Mouse (Mus musculus) erythroblast, adult 5-6 weeks (primary cell): ENCODE data around the gene Spp1. TPM values are rescaled to one million over a fixed set of nuclear protein-coding genes. Genes with fewer than 3 reads are reported as not detected.

Experiments used
- ATAC-seq: replicated peaks from 2 replicates; pipeline ENCODE4 v1.8.0; 2016; ENCODE audit warnings: moderate number of reproducible peaks, mild to moderate bottlenecking, moderate TSS enrichment, inconsistent platforms; ENCODE audit not compliant: poor library complexity, low FRiP score, severe bottlenecking
- total RNA-seq, 2 experiments: library from RNA; stranded (forward) in 1 of 2; stranded (reverse) in 1 of 2; fragments of 150-400 nt in 1 of 2; fragments of 200-764, 138-1000 nt in 1 of 2; gene quantifications; 2 replicates each; pipeline versions ENCODE4 v1.2.3 to v1.2.4; 2015 to 2017; ENCODE audit warnings: low replicate concordance in 2 of 2

The Spp1 gene
- total RNA-seq (2015; ENCODE audit: low replicate concordance) (4.4 and 16.3 TPM in 2 replicates), total RNA-seq (2017; ENCODE audit: low replicate concordance) (4.9 and 5.9 TPM in 2 replicates)

DNA sequence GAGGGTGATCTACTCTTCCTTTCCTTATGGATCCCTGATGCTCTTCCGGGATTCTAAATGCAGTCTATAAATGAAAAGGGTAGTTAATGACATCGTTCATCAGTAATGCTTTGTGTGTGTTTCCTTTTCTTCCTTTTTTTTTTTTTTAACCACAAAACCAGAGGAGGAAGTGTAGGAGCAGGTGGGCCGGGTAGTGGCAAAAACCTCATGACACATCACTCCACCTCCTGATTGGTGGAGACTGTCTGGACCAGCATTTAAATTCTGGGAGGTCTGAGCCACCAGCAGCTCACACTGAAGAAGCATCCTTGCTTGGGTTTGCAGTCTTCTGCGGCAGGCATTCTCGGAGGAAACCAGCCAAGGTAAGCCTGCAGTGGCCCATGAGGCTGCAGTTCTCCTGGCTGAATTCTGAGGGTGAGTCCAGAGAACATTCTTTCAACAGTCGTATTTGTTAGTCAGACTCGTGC, at the start of gene Spp1:
Spp1 (plus strand) TSS at position 284 of the 467 bp plus-strand sequence.
- no peak for ATAC-seq

DNA sequence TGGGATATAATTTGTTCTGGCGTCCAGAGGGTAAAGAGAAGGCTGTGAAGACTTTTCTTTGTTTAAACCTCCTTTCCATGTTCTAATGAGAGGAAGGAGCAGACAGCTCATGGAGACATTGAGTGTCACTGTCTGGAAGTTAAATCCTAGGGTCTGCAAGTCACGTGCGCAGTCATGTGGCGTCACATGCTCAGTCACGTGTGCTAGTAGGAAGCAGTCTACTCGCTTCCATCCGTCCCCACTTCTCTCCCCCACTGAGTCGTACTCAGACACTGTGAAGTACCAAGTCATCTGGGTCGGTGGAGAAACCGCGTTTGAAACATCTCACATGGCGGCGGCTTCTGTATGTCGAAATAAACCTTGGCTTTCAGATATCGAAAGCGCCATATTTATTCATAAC, 49.4 kb upstream of the Spp1 start:
- no peak for ATAC-seq

DNA sequence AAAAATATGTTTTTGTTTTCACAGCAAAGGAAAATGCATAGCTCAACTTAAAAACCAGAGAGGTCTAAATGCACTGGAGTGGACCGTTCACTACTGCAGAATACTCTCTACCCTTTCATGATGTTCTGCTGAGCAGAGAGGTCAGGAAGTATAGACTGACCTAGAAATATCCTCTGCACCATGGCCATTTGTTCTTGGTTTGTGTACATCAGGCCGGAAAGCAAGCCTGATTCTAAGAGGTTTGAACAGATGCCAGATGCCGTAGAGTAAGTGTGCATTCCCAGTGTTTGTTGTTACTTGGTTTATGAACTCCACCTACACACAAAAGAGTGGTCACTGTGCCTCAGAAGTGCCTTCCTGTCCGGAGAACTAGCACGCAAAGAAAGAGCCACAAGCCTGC, 48.0 kb upstream of the Spp1 start:
- no peak for ATAC-seq

DNA sequence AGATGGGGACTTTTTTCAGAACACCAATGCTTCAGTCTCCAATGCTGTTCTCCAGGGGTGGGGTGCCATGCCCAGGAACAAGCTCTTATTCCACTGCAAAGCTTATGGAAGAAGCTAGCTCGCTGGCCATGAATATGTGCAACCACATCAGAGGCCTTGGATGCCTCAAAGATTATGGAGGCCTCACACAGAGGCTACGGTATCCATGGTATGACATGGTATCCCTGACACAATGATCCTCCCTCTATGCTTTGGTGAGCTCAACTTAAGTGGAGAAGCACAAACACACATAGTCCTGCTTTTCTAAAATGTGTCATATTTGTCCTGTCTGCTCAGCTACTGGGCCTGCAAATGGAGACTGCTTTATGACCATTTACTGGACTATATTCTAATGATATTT, 44.0 kb upstream of the Spp1 start:
- no peak for ATAC-seq

DNA sequence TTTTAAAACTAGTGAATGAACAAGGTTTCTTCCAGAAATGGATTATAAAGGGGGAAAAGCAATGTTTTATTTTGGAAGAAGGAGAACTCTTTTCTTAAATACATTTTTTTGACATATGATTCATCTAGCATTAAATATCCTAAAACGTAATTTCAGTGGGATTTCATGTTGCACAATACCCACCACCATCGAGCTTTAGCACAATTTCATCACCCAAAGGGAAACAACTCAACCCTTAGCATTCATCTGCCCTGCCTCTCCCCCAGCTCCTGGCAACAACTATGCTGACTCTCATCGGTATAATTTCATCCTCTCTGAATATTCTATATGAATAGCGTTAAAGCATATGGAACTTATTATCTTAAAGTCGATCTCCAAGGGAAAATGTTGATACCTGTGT, 42.1 kb upstream of the Spp1 start:
- no peak for ATAC-seq

DNA sequence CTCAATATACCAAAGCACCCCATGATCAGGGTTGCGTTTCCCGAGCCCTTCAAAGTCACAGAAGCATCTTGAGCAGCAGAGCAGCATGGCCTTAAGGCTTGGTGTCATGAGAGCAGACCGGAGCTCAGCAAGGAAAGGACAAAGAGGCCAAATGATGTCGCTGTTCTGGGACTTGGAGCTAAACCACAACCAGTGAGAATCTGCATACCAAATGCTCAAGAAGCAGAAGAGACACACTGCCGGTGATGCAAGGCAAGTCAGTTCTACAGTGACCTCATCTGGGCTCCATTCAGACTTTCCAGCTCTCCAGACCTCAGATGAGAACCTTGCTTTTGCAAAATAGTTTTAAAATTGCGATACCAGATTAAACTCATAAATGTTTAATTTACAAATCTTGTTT, 38.6 kb upstream of the Spp1 start:
- ATAC-seq, result no peak

DNA sequence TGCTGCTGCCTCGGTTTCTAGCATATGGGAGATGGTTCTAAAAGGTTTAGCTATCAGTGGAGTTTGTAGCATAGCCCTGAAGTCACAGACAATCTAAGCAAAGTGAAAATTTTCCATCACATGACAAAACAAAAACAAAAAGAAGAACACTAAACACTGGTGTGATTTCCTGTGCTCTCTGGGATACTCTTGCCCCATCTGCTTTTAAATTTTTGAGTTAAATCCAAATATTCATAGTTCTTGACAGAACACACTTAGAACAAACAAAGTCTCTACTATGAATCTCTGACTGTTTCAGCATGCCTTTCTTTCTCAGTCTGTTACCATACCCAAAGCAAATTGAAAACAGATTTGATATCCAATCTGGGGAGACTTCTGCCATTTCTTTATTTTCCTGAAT, 36.9 kb upstream of the Spp1 start:
- no peak for ATAC-seq

DNA sequence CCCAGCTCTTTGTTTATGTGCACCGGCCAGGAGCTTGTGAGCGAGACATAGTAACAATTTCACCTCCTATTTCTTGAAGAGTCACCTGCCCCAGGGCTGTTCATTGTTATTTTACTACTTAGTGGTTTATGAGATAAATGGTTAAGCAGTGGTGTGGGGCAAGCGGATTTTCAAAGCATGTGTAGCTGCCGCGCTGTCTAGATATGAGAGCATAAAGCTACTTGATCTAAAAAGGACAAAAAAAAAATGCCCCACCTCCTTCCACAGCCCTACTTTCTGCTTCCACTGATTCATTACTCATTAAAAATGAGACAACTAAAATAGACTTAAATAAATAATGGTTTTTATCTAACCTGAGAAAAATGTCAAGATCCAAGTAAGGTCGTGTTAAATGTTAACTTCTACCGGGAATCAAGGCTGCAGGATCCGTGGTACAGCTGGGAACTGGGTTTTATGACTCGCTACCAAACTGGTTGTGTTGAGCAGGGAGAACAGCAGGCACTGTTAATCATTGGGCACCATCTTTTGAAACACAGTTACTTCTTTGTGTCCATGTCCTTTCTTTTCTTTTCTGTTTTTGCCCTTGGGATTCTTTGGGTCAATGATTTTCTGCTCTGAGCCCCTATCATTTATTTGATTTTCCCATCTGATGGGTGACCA, 35.5 kb upstream of the Spp1 start:
- ATAC-seq, result no peak

DNA sequence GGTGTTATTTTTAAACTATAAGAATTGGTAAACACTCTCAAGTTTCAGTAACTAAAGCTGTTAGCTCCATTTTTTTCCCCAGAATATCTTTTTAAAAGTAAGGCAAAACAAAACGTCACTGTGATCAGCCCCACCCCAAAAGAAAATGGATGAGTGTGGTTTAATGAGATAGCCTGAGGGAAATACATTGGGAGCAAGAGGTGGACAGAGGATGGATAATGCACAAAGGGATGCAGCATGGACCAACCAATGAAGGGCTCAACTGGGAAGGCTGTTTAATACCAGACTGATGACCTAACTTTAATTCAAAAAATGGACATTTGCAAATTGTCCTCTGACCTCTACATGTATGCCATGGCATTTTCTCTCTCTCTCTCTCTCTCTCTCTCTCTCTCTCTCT, 34.9 kb upstream of the Spp1 start:
- ATAC-seq, result no peak

DNA sequence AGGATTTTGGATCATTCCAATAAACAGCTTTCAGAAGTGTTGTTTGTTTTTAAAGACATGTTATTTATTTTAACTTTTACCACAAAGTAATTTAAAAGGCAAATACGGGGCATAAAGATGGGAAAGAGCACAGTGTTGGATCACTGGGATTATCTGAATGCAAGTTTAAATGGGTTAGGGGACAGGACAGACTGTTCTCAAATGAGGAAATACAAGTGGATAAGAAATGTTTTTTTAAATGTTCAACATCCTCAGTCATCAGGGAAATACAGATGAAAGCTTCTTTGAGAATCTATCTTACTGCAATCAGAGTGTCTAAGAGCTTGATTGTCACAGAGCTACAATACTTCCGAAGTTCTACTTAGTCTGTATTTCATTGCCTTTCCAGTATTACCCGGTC, 32.3 kb upstream of the Spp1 start:
- ATAC-seq, result no peak

DNA sequence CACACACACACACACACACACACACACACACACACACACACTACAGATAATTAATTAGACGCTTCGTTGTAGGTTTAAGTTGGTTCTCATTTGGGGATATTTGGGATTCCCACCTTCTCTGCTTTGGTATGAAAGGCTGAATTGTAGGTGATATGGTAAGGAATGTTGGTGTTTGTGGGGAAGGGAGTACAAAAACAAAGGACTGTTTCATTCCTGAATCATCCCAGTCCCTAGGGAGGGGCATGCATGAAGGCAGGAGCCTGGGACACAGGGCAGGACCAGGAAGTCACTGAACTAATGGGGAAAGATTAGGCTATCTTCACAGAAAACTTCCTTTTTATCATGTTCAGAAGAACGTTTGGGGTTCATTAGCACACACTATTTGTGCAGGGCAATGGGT, 31.6 kb upstream of the Spp1 start:
- ATAC-seq, result no peak

DNA sequence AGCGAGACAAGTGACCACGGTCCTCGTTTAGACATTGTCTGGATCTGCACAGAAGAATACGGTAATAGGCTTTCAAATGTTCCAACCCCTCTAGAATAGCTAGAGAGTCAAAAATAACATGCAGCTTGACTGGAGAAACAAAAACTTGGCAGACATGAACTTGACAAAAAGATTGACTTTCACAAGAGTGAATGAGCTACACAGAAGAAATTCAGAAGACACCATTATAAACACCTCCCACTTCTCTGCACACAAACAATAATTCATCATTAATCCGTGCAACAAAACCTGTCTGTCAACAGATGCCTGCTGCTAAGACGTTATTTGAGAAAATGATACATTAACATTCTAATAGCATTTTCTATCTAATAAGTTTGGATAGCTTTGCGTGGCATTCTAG, 30.4 kb upstream of the Spp1 start:
- no peak for ATAC-seq

DNA sequence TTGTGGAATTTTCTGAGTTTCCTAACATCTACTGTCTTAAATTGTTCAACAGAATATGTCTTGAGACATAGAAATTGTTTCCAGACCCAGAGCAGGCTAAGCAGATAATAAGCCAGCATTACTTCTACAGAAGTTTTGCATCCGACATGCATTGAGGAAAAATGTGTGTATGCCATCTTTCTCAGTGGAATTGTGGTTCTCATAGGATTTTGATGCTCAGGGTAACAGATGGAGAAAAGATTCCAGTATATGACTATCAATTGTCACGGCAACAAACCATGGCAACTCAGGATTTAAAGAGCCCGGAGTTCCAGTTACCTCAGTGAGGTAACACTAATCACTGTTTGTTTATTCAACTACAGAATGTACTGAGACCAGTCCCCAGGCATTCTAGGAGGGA, 29.9 kb upstream of the Spp1 start:
- ATAC-seq, result no peak

DNA sequence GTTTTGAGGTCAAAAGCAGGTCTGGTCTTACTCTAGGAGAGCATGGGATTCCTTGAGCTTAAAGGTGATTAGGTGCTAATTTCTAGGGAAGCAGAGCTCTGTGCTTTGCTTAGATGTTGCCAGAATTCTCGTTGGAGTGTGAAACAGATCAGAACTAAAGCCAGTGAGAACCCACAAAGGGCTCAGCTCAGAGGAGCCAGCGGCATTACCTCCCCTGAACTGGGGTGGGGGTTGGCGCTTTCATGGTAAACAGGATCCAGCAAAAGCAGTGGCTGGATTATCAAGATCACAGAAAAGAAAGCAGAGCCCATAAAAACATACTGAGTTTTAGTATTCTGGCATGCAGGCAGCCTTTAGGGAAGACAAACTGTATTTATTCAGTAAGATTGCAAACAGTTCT, 28.2 kb upstream of the Spp1 start:
- ATAC-seq, result no peak

DNA sequence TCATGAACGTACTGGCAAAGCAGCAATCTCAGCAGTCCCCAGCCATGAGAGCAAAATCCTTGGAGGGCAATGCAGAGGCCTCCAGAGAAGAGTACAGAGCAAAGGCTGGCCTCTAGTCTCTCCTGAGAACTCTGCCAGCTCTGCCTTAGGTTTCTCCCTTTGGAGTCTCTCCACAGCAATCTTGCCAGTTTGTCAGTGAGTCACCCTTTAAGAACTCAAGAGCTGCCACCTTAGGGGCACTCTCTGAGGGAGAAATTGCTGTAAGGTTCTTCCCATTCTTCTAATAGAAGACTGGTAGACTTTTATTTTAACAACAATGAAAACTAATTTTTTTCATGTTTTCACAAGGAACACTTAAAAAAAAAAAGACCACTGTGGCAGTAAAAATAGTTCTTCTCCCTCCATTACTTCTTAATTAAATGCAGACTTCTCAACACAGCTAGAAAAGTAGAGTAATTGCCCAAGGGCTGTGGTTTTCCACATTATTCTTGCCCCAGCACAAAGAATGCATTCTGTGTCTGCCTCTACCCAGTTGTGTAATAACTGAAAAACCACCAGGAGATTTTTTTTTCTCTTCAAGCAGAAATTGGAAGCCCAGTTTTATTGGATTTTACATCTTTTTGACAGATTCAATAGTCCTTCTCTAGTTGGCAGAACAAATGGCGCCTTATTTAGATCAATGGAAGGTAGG, 27.2 kb upstream of the Spp1 start:
- ATAC-seq, result no peak

DNA sequence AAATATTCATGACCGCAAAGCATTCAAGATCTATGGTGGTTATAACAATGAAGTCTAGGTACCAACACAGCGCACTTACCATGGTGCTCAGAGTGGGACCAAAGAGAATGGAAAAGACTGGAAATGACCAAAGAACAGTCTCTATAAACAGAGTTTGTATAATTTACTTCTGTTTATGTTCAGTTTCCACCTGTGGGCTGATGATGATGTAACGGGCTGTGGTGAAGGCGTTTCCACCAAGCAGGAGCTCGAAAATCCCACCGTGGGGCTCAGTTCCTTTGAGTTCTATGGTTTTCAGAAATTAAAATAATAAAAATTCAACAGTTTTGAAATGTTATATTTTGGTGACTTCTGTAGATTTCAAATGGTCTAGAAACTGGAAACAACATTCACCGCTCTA, 26.4 kb upstream of the Spp1 start:
- no peak for ATAC-seq

DNA sequence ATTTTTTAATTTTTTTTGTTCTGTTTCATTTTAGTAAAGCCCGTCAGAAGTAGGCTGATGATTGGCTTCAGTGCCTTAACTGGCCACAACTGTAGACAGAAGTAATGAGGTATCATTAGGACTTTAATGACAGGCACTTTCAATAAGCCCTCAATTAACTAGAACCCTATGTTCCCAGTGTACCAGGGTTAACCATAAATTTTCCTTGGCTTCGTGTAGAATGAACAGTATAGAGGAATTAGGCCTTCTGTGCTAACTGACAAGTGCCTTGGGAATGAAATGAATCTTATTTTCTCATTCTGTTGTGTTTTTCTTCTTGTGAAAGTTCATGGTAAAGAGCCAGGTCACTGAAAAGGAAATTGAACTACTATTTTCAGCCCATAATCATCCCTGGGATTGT, 18.9 kb upstream of the Spp1 start:
- no peak for ATAC-seq

DNA sequence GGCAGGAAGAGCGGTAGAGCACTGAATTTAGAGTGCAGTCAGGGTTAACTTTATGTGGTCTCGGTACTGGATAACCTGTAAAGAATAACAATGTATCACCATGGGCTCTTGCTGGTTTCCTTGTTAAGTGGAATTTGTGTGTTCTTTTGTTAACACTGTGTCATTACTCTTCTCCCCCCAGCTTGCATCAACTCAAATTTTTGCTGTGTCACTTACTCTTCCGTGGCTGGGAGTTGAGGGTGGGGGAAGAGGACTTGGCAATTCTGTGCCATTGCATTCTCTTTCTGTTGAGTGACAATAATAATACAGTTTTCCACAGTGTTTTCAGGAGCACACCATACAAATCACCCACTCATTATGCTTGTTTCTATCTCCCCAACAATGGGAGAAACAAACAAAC, 17.9 kb upstream of the Spp1 start:
- no peak for ATAC-seq

DNA sequence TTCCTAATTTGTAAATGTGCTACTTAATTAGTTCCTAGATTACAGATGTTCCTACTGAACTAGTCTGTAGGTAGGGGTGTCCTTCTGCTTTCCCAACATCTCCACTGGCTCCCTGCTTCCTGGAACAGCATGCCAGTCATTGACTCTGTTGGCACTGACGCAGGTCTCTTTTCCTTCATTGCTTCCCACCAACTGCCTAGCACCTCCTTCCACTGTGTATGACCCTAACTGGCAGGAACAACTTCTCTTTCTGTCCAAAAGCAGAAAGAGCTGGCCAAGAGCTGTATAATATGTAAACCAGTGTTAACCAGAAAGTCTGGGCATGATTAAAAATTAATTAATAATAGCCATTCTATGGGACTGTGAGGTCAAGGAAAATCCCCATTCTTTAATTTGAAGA, 17.2 kb upstream of the Spp1 start:
- ATAC-seq, result no peak

DNA sequence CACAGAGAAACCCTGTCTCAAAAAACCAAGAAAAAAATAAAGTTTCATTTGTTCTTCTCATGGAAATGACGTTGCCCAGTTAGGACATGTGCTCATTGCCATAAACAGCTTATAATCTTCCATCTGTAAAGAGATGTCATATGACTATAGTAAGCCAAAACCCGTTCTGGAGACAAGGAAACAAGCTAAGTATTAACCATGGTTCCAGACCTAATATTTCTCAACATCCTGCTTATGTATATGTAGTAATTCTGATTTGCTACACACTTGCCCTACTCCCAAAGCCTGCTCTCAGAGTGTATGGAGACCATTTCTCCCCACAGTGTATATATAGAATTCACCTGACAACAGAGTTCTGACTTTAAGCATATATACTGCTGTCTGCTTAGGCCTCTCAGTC, 12.9 kb upstream of the Spp1 start:
- ATAC-seq, result no peak

DNA sequence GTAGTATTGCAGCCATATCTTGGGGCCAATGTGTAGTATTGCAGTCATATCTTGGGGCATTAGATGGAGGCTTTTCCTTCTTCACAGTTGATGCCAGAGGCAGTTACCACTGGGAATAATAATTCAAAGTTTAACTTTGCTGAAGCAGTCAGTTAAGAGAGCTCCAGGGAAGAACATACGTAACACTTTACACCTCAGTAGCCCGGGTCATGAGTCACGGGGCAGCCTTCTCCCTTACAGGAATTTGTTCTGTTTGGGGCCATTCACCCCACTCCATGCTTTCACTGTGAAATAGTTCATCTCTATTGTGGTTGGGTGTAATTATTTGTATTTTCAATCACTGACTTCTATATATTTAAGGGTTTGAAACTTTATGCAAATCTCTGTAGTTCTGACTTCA, 11.1 kb upstream of the Spp1 start:
- ATAC-seq, result no peak

DNA sequence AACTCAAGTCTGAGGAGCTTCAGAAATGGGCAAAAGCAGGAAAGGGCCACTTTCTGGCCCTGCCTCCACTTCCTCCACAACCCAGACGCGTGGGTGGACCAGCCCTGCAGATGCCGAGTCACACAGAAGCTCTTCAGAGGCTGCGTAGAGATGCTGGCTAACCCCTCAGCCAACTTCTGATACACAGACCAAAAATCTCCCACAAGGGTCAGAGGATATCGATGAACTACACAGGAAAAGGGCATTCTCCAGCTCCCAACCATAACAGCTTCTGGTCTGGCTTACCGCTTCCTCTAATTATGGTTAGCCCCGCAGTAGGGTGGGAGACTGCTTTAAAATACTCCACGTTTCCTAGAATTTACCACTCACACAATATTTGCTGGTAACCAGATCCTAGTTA, 9.0 kb upstream of the Spp1 start:
- ATAC-seq, result no peak
